Mouse (Mus musculus): ENCODE data around the gene Atad2b. TPM values are rescaled to one million over a fixed set of nuclear protein-coding genes. Genes with fewer than 3 reads are reported as not detected.

Atad2b gene
- total RNA-seq, 1 experiment, result 22.4 TPM

DNA sequence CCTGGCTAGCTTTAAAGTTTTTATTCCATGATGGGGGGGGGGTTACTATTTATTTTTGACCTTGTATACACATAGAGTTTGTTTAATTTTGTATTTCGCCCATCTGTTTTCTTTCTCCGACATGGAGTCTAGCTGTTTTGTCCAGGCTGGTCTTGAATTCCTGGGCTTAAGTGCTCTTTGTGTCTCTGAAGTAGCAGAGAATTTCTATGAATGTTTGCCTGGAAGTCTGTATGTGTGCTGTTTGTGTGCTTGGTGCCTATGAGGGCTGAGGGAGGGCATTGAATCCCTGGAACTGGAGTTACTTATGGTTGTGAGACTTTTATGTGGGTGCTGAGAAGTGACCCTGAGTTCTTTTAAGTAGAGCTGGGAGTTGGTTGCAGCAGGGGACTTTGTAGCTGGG lies 11.0 kb downstream of the Atad2b start:
- Histone ChIP-seq H3K36me3 (ENCODE audit: control insufficient read depth, insufficient read depth, low read length, poor library complexity, severe bottlenecking) (no peaks in the 10 kb centered on the region), H3K4me3 (ENCODE audit: insufficient read depth in 1 of 2, low read depth in 1 of 2, low read length in 2 of 2, poor library complexity in 1 of 2, severe bottlenecking in 1 of 2) (no peak overlapping the region), H3K9me3 (ENCODE audit: control insufficient read depth, insufficient read depth, low read depth, low read length) (no peaks in the 10 kb centered on the region), H3K9ac (ENCODE audit: insufficient read depth, low read depth, low read length, poor library complexity, severe bottlenecking) (no peak overlapping the region), H3K4me1 (ENCODE audit: control insufficient read depth in 2 of 2, insufficient read depth in 2 of 2, low read length in 2 of 2, poor library complexity in 1 of 2) (no peaks in the 10 kb centered on the region), H3K27ac (ENCODE audit: insufficient read depth, low read depth, low read length, poor library complexity, severe bottlenecking) (no peak overlapping the region)
- in situ Hi-C loops (cut with MboI; ENCODE audit: low sequenced_read_pairs in 2 of 2, unreplicated experiment in 2 of 2), result no loop called here
- no peak for DNase-seq (ENCODE audit: low read depth, low spot score)
- no peak for TF ChIP-seq ZC3H11A (IDR thresholded peaks at IDR 0.05; ENCODE audit: borderline replicate concordance, low read depth, low read length)
- no peak for TF ChIP-seq CHD2 (IDR thresholded peaks at IDR 0.05; ENCODE audit: low read depth, low read length)
- no peak for TF ChIP-seq ZNF384 (IDR thresholded peaks at IDR 0.05; ENCODE audit: low read depth, low read length)
- no peak for TF ChIP-seq HCFC1 (IDR thresholded peaks at IDR 0.05; ENCODE audit: borderline replicate concordance, insufficient read depth, low read length)
- no peak for TF ChIP-seq MAFK (IDR thresholded peaks at IDR 0.05; ENCODE audit: insufficient read depth, low read depth, low read length)

DNA sequence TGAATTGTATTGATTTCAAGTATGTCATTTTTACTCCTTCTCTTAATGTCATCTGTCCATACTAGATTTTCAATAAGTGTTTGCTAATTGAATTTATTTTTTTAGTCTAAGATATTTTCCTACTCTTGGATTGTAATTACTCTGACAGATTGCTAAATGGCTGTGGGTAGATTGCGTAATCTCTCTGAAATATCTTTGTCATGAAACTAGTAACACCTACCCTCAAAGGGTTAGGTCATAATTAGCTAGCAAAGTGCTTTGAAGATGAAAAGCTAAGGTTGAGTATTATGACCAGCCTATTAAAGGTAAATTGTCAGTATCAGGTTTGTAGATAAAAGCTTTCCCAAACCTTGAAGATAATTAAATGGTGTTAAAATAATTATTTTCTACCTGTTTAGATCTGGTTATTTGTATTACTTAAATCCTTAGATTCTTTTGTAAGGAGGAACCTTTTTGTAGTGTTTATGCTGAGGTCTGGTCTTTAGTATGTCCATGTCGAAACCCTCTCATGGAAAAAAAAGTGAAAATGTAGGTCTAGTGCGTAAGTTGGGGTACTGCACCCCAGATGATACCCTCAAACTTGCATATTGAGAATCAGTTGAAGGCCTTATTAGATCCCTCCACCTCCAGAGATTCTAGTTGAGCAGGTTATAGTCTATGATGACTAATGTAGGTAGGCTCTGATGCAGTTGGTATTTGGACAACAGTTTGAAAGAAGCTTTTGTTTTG lies 13.8 kb downstream of the Atad2b start:
- Histone ChIP-seq H3K4me1 (ENCODE audit: control insufficient read depth in 2 of 2, insufficient read depth in 2 of 2, low read length in 2 of 2, poor library complexity in 1 of 2) (no peaks in the 10 kb centered on the region), H3K9me3 (ENCODE audit: control insufficient read depth, insufficient read depth, low read depth, low read length) (no peaks in the 10 kb centered on the region), H3K36me3 (ENCODE audit: control insufficient read depth, insufficient read depth, low read length, poor library complexity, severe bottlenecking) (no peaks in the 10 kb centered on the region), H3K27ac (ENCODE audit: insufficient read depth, low read depth, low read length, poor library complexity, severe bottlenecking) (no peak overlapping the region), H3K9ac (ENCODE audit: insufficient read depth, low read depth, low read length, poor library complexity, severe bottlenecking) (no peak overlapping the region), H3K4me3 (ENCODE audit: insufficient read depth in 1 of 2, low read depth in 1 of 2, low read length in 2 of 2, poor library complexity in 1 of 2, severe bottlenecking in 1 of 2) (no peak overlapping the region)
- in situ Hi-C loops (cut with MboI; ENCODE audit: low sequenced_read_pairs in 2 of 2, unreplicated experiment in 2 of 2), result no loop called here
- TF ChIP-seq CHD2 (IDR thresholded peaks at IDR 0.05; ENCODE audit: low read depth, low read length) (no peak), MAFK (IDR thresholded peaks at IDR 0.05; ENCODE audit: insufficient read depth, low read depth, low read length) (no peak), HCFC1 (IDR thresholded peaks at IDR 0.05; ENCODE audit: borderline replicate concordance, insufficient read depth, low read length) (no peak), ZNF384 (IDR thresholded peaks at IDR 0.05; ENCODE audit: low read depth, low read length) (no peak), ZC3H11A (IDR thresholded peaks at IDR 0.05; ENCODE audit: borderline replicate concordance, low read depth, low read length) (no peak)
- DNase-seq (ENCODE audit: low read depth, low spot score), result no peak

DNA sequence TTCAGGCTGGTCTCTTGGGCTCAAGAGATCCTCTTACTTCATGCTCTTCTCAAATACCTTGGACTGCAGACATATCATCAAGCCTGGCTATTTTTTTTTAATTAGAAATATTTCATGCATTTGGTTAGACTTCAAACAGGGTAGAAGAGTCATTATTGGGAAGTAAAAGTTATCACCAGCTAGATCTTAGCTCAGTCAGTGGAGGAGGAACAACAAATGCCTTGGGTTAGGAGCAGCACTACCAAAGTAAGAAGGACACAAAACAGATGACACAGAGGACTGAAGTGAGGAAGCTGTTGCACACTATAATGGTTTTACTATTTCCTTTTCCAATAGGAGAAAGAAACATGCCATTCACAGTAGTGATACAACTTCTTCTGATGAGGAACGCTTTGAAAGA lies 35.1 kb downstream of the Atad2b start:
- Histone ChIP-seq H3K4me3 (ENCODE audit: insufficient read depth in 1 of 2, low read depth in 1 of 2, low read length in 2 of 2, poor library complexity in 1 of 2, severe bottlenecking in 1 of 2) (no peak overlapping the region), H3K36me3 (ENCODE audit: control insufficient read depth, insufficient read depth, low read length, poor library complexity, severe bottlenecking) (peaks cover 5% of the 10 kb centered on the region)
- in situ Hi-C loops (cut with MboI; ENCODE audit: low sequenced_read_pairs in 2 of 2, unreplicated experiment in 2 of 2), result no loop called here

DNA sequence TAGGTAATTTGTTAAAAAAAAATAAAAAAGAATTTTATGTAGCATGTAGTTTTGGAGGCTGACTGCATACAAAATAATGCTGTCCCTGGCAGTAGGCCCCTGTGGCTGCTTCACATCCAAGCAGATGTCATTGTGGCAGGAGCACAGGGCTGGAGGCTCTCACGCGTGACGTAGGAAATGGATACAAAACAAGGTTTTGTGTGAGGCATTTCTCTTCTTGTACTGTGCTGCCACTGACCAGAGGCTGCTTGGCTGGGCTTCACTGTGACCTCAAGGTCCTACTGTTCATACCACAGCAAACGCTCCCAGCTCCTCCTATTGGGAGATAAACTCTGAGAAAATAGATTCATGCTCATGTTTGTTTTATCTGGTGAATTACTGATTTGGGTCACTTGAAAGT lies 36.0 kb downstream of the Atad2b start:
- no peak overlapping the region for H3K27ac ChIP-seq (ENCODE audit: insufficient read depth, low read depth, low read length, poor library complexity, severe bottlenecking)
- DNase-seq (ENCODE audit: low read depth, low spot score), result no peak
- no peaks in the 10 kb centered on the region for H3K4me1 ChIP-seq (ENCODE audit: control insufficient read depth in 2 of 2, insufficient read depth in 2 of 2, low read length in 2 of 2, poor library complexity in 1 of 2)
- TF ChIP-seq CHD2 (IDR thresholded peaks at IDR 0.05; ENCODE audit: low read depth, low read length) (no peak), HCFC1 (IDR thresholded peaks at IDR 0.05; ENCODE audit: borderline replicate concordance, insufficient read depth, low read length) (no peak), ZNF384 (IDR thresholded peaks at IDR 0.05; ENCODE audit: low read depth, low read length) (no peak)
- in situ Hi-C loops (cut with MboI; ENCODE audit: low sequenced_read_pairs in 2 of 2, unreplicated experiment in 2 of 2), result no loop called here
- H3K36me3 ChIP-seq (ENCODE audit: control insufficient read depth, insufficient read depth, low read length, poor library complexity, severe bottlenecking), result peaks cover 5% of the 10 kb centered on the region
- no peak overlapping the region for H3K9ac ChIP-seq (ENCODE audit: insufficient read depth, low read depth, low read length, poor library complexity, severe bottlenecking)
- H3K9me3 ChIP-seq (ENCODE audit: control insufficient read depth, insufficient read depth, low read depth, low read length), result no peaks in the 10 kb centered on the region
- no peak overlapping the region for H3K4me3 ChIP-seq (ENCODE audit: insufficient read depth in 1 of 2, low read depth in 1 of 2, low read length in 2 of 2, poor library complexity in 1 of 2, severe bottlenecking in 1 of 2)

More for the DNA sequence above, 35.1 kb downstream of the Atad2b start:
- no peaks in the 10 kb centered on the region for H3K4me1 ChIP-seq (ENCODE audit: control insufficient read depth in 2 of 2, insufficient read depth in 2 of 2, low read length in 2 of 2, poor library complexity in 1 of 2)
- no peak overlapping the region for H3K27ac ChIP-seq (ENCODE audit: insufficient read depth, low read depth, low read length, poor library complexity, severe bottlenecking)
- no peak for DNase-seq (ENCODE audit: low read depth, low spot score)
- no peaks in the 10 kb centered on the region for H3K9me3 ChIP-seq (ENCODE audit: control insufficient read depth, insufficient read depth, low read depth, low read length)
- TF ChIP-seq ZNF384 (IDR thresholded peaks at IDR 0.05; ENCODE audit: low read depth, low read length) (no peak), HCFC1 (IDR thresholded peaks at IDR 0.05; ENCODE audit: borderline replicate concordance, insufficient read depth, low read length) (no peak), ZC3H11A (IDR thresholded peaks at IDR 0.05; ENCODE audit: borderline replicate concordance, low read depth, low read length) (no peak), CHD2 (IDR thresholded peaks at IDR 0.05; ENCODE audit: low read depth, low read length) (no peak), MAFK (IDR thresholded peaks at IDR 0.05; ENCODE audit: insufficient read depth, low read depth, low read length) (no peak)
- H3K9ac ChIP-seq (ENCODE audit: insufficient read depth, low read depth, low read length, poor library complexity, severe bottlenecking), result no peak overlapping the region

Measured in ES-E14 (cell line).